Mouse (Mus musculus): ENCODE results near the gene Bhlhe41. TPM values are rescaled to one million over a fixed set of nuclear protein-coding genes. Genes with fewer than 3 reads are reported as not detected.

Bhlhe41 gene
- polyA plus RNA-seq, 1 experiment, result 3.9 TPM

- no peaks in the 10 kb centered on the region for H3K79me3 ChIP-seq (ENCODE audit: low read depth)
- no peaks in the 10 kb centered on the region for H3K27me3 ChIP-seq (ENCODE audit: control insufficient read depth, insufficient read depth, insufficient read length)
- H3K36me3 ChIP-seq (ENCODE audit: control insufficient read depth, insufficient read depth), result no peaks in the 10 kb centered on the region
- H3K4me3 ChIP-seq (ENCODE audit: insufficient read depth, poor library complexity, severe bottlenecking), result no peak overlapping the region
- H3K79me2 ChIP-seq (ENCODE audit: control insufficient read depth, insufficient read depth), result no peaks in the 10 kb centered on the region
- TF ChIP-seq USF1 (IDR thresholded peaks at IDR 0.05; ENCODE audit: low read depth) (no peak), CEBPB (IDR thresholded peaks at IDR 0.05; ENCODE audit: low read depth) (no peak)
- H3ac ChIP-seq (ENCODE audit: control insufficient read depth, insufficient read length, low read depth), result no peak overlapping the region
These were observed 15.3 kb upstream of the Bhlhe41 start for GRCm38 (mm10) chr6:145880609-145881008.

GRCm38 (mm10) chr6:145876986-145877735 is 11.8 kb upstream of the Bhlhe41 start:
- Histone ChIP-seq H3K4me3 (ENCODE audit: insufficient read depth, poor library complexity, severe bottlenecking) (no peak overlapping the region), H3K79me2 (ENCODE audit: control insufficient read depth, insufficient read depth) (no peaks in the 10 kb centered on the region), H3K36me3 (ENCODE audit: control insufficient read depth, insufficient read depth) (no peaks in the 10 kb centered on the region), H3K27me3 (ENCODE audit: control insufficient read depth, insufficient read depth, insufficient read length) (no peaks in the 10 kb centered on the region), H3ac (ENCODE audit: control insufficient read depth, insufficient read length, low read depth) (no peak overlapping the region), H3K79me3 (ENCODE audit: low read depth) (no peaks in the 10 kb centered on the region)
- TF ChIP-seq MYOD1 (IDR thresholded peaks at IDR 0.05; ENCODE audit: control insufficient read depth, insufficient read length, low read depth), result no peak
- TF ChIP-seq CEBPB (IDR thresholded peaks at IDR 0.05; ENCODE audit: low read depth), result peak; percentile 38

- TF ChIP-seq MAX (IDR thresholded peaks at IDR 0.05), result no peak
- TF ChIP-seq CTCF (IDR thresholded peaks at IDR 0.05; ENCODE audit: control insufficient read depth, insufficient read depth, insufficient read length), result no peak
- TF ChIP-seq CEBPB (IDR thresholded peaks at IDR 0.05; ENCODE audit: low read depth), result no peak
- TF ChIP-seq FOSL1 (IDR thresholded peaks at IDR 0.05; ENCODE audit: insufficient read depth, low read length, poor library complexity, severe bottlenecking), result no peak
- TF ChIP-seq USF1 (IDR thresholded peaks at IDR 0.05; ENCODE audit: low read depth), result no peak
- no peak overlapping the region for H3K4me3 ChIP-seq (ENCODE audit: insufficient read depth, poor library complexity, severe bottlenecking)
These were observed 8.0 kb upstream of the Bhlhe41 start for GRCm38 (mm10) chr6:145873354-145873753.

GRCm38 (mm10) chr6:145872010-145872409 is 6.7 kb upstream of the Bhlhe41 start:
- peak; percentile 91 for TF ChIP-seq MYOD1 (IDR thresholded peaks at IDR 0.05; ENCODE audit: control insufficient read depth, insufficient read length, low read depth)
- TF ChIP-seq MYOG (IDR thresholded peaks at IDR 0.05; ENCODE audit: control insufficient read depth, extremely low read depth, insufficient read length), result no peak
- TF ChIP-seq CTCF (IDR thresholded peaks at IDR 0.05; ENCODE audit: control insufficient read depth, insufficient read depth, insufficient read length), result no peak
- TF ChIP-seq USF1 (IDR thresholded peaks at IDR 0.05; ENCODE audit: low read depth), result peak; percentile 49
- no peak for TF ChIP-seq CEBPB (IDR thresholded peaks at IDR 0.05; ENCODE audit: low read depth)
- no peak for TF ChIP-seq MAX (IDR thresholded peaks at IDR 0.05)
- TF ChIP-seq FOSL1 (IDR thresholded peaks at IDR 0.05; ENCODE audit: insufficient read depth, low read length, poor library complexity, severe bottlenecking), result no peak
- no peaks in the 10 kb centered on the region for H3K79me3 ChIP-seq (ENCODE audit: low read depth)
- no peaks in the 10 kb centered on the region for H3K27me3 ChIP-seq (ENCODE audit: control insufficient read depth, insufficient read depth, insufficient read length)
- no peak overlapping the region for H3K4me3 ChIP-seq (ENCODE audit: insufficient read depth, poor library complexity, severe bottlenecking)
- H3ac ChIP-seq (ENCODE audit: control insufficient read depth, insufficient read length, low read depth), result no peak overlapping the region
- no peaks in the 10 kb centered on the region for H3K36me3 ChIP-seq (ENCODE audit: control insufficient read depth, insufficient read depth)
- no peaks in the 10 kb centered on the region for H3K79me2 ChIP-seq (ENCODE audit: control insufficient read depth, insufficient read depth)

More at GRCm38 (mm10) chr6:145873354-145873753, 8.0 kb upstream of the Bhlhe41 start:
- no peaks in the 10 kb centered on the region for H3K27me3 ChIP-seq (ENCODE audit: control insufficient read depth, insufficient read depth, insufficient read length)
- H3ac ChIP-seq (ENCODE audit: control insufficient read depth, insufficient read length, low read depth), result no peak overlapping the region
- H3K79me3 ChIP-seq (ENCODE audit: low read depth), result no peaks in the 10 kb centered on the region
- no peaks in the 10 kb centered on the region for H3K36me3 ChIP-seq (ENCODE audit: control insufficient read depth, insufficient read depth)
- no peaks in the 10 kb centered on the region for H3K79me2 ChIP-seq (ENCODE audit: control insufficient read depth, insufficient read depth)

- H3K36me3 ChIP-seq (ENCODE audit: control insufficient read depth, insufficient read depth), result no peaks in the 10 kb centered on the region
- H3K79me2 ChIP-seq (ENCODE audit: control insufficient read depth, insufficient read depth), result no peaks in the 10 kb centered on the region
- H3ac ChIP-seq (ENCODE audit: control insufficient read depth, insufficient read length, low read depth), result no peak overlapping the region
- H3K4me3 ChIP-seq (ENCODE audit: insufficient read depth, poor library complexity, severe bottlenecking), result no peak overlapping the region
- H3K79me3 ChIP-seq (ENCODE audit: low read depth), result no peaks in the 10 kb centered on the region
- no peak for TF ChIP-seq MYOD1 (IDR thresholded peaks at IDR 0.05; ENCODE audit: control insufficient read depth, insufficient read length, low read depth)
- no peak for TF ChIP-seq CEBPB (IDR thresholded peaks at IDR 0.05; ENCODE audit: low read depth)
- no peak for TF ChIP-seq MAX (IDR thresholded peaks at IDR 0.05)
- no peak for TF ChIP-seq USF1 (IDR thresholded peaks at IDR 0.05; ENCODE audit: low read depth)
- TF ChIP-seq CTCF (IDR thresholded peaks at IDR 0.05; ENCODE audit: control insufficient read depth, insufficient read depth, insufficient read length), result no peak
- TF ChIP-seq MYOG (IDR thresholded peaks at IDR 0.05; ENCODE audit: control insufficient read depth, extremely low read depth, insufficient read length), result no peak
- TF ChIP-seq FOSL1 (IDR thresholded peaks at IDR 0.05; ENCODE audit: insufficient read depth, low read length, poor library complexity, severe bottlenecking), result no peak
- H3K27me3 ChIP-seq (ENCODE audit: control insufficient read depth, insufficient read depth, insufficient read length), result no peaks in the 10 kb centered on the region
These were observed 5.6 kb upstream of the Bhlhe41 start for GRCm38 (mm10) chr6:145870991-145871390.

- Histone ChIP-seq H3K79me3 (ENCODE audit: low read depth) (peaks cover 8% of the 10 kb centered on the region), H3ac (ENCODE audit: control insufficient read depth, insufficient read length, low read depth) (no peak overlapping the region), H3K27me3 (ENCODE audit: control insufficient read depth, insufficient read depth, insufficient read length) (no peaks in the 10 kb centered on the region), H3K4me3 (ENCODE audit: insufficient read depth, poor library complexity, severe bottlenecking) (no peak overlapping the region), H3K36me3 (ENCODE audit: control insufficient read depth, insufficient read depth) (no peaks in the 10 kb centered on the region), H3K79me2 (ENCODE audit: control insufficient read depth, insufficient read depth) (peaks cover 26% of the 10 kb centered on the region)
- no peak for TF ChIP-seq MAX (IDR thresholded peaks at IDR 0.05)
These were observed 1.8 kb upstream of the Bhlhe41 start for GRCm38 (mm10) chr6:145867111-145867510.
